Mouse (Mus musculus) right cerebral cortex, postnatal 10 days (tissue): ENCODE results near the gene Bicc1.
"Not testable (repeated sequence)": the region's sequence is repeated elsewhere in the genome, so short reads cannot be mapped to it uniquely, and the experiment has no call there.

Experiments used
- DNase-seq, 2 experiments: peaks; one replicate each; pipeline ENCODE4 v3.0.0; 2021; ENCODE audit warnings: low spot score in 2 of 2

Bicc1 gene

GRCm38 (mm10) chr10:70996051-70996450 is 163.4 kb downstream of the Bicc1 start:
- no peak for DNase-seq

GRCm38 (mm10) chr10:70994135-70994497 is 165.4 kb downstream of the Bicc1 start:
- DNase-seq: no peak

GRCm38 (mm10) chr10:70993497-70994134 is 165.9 kb downstream of the Bicc1 start:
- DNase-seq: peak; percentile 67 to 86

- DNase-seq: no peak
Measured at GRCm38 (mm10) chr10:70987396-70987795, 172.1 kb downstream of the Bicc1 start.

GRCm38 (mm10) chr10:70983036-70983670 is 176.3 kb downstream of the Bicc1 start:
- no peak for DNase-seq

GRCm38 (mm10) chr10:70982156-70982555 is 177.3 kb downstream of the Bicc1 start:
- no peak for DNase-seq

GRCm38 (mm10) chr10:70979657-70980056 is 179.8 kb downstream of the Bicc1 start:
- DNase-seq: no peak

GRCm38 (mm10) chr10:70977141-70977540 is 182.4 kb downstream of the Bicc1 start:
- no peak for DNase-seq

GRCm38 (mm10) chr10:70976633-70977032 is 182.9 kb downstream of the Bicc1 start:
- DNase-seq: no peak

- peak; percentile 42 to 52 for DNase-seq
Measured at GRCm38 (mm10) chr10:70971156-70971555, 188.3 kb downstream of the Bicc1 start.

- DNase-seq: no peak
Measured at GRCm38 (mm10) chr10:70968848-70969683, 190.4 kb downstream of the Bicc1 start.

- peak; percentile 30 to 36 for DNase-seq
Measured at GRCm38 (mm10) chr10:70966642-70967345, 192.7 kb downstream of the Bicc1 start.

GRCm38 (mm10) chr10:70964706-70965105 is 194.8 kb downstream of the Bicc1 start:
- DNase-seq: no peak

GRCm38 (mm10) chr10:70963599-70964193 is 195.8 kb downstream of the Bicc1 start:
- peak; percentile 54 to 61 for DNase-seq

GRCm38 (mm10) chr10:70961641-70962040 is 197.9 kb downstream of the Bicc1 start:
- DNase-seq: no peak

- DNase-seq: not testable (repeated sequence)
Measured at GRCm38 (mm10) chr10:70960396-70960795, 199.1 kb downstream of the Bicc1 start.

GRCm38 (mm10) chr10:70952770-70953147 is 206.7 kb downstream of the Bicc1 start:
- no peak for DNase-seq

- DNase-seq: peak; percentile 47 to 67
Measured at GRCm38 (mm10) chr10:70952056-70952769, 207.3 kb downstream of the Bicc1 start.

GRCm38 (mm10) chr10:70950105-70950424 is 209.4 kb downstream of the Bicc1 start:
- no peak for DNase-seq

- DNase-seq: peak; percentile 57 to 72
Measured at GRCm38 (mm10) chr10:70949254-70950104, 210.0 kb downstream of the Bicc1 start.
